Mouse (Mus musculus) embryonic facial prominence, embryonic 12.5 days (tissue): ENCODE data around the gene Cenpj. TPM values are rescaled to one million over a fixed set of nuclear protein-coding genes. Genes with fewer than 3 reads are reported as not detected.

Source experiments
- ATAC-seq: fragments of 200-750 bp; cut with Nextera tagmentation; 2 replicates; pipeline ENCODE4 v1.8.0; 2017; ENCODE audit not compliant: insufficient number of reproducible peaks, insufficient read depth, low FRiP score, low TSS enrichment
- H3K27ac ChIP-seq: fragments of 300-500 bp; sonication (generic); 2 replicates; pipeline ENCODE4 v1.5.1; 2016; ENCODE audit warnings: mild to moderate bottlenecking
- H3K27me3 ChIP-seq: fragments of 300-500 bp; sonication (generic); 2 replicates; pipeline ENCODE4 v1.6.1; 2016; ENCODE audit warnings: mild to moderate bottlenecking, moderate library complexity
- H3K36me3 ChIP-seq: fragments of 300-500 bp; sonication (generic); 2 replicates; pipeline ENCODE4 v1.6.1; 2016; ENCODE audit warnings: mild to moderate bottlenecking
- H3K4me1 ChIP-seq: fragments of 300-500 bp; sonication (generic); 2 replicates; pipeline ENCODE4 v1.6.1; 2016
- H3K4me2 ChIP-seq: fragments of 300-500 bp; sonication (generic); replicated peaks from 2 replicates; pipeline ENCODE4 v1.6.1; 2016; ENCODE audit warnings: mild to moderate bottlenecking, moderate library complexity
- H3K4me3 ChIP-seq: fragments of 300-500 bp; sonication (generic); 2 replicates; pipeline ENCODE4 v1.5.1; 2016; ENCODE audit warnings: mild to moderate bottlenecking
- H3K9ac ChIP-seq: fragments of 300-500 bp; sonication (generic); 2 replicates; pipeline ENCODE4 v1.6.1; 2016; ENCODE audit warnings: mild to moderate bottlenecking, moderate library complexity
- H3K9me3 ChIP-seq: fragments of 300-500 bp; sonication (generic); 2 replicates; pipeline ENCODE4 v1.6.1; 2016; ENCODE audit warnings: mild to moderate bottlenecking, moderate library complexity
- WGBS: fragments of 180-500 bp; shearing (Covaris S2); methylation state at CpG from one replicate; pipeline ENCODE4 v1.1.7; 2016; 5-methylcytosine and 5-hydroxymethylcytosine counted together
- polyA plus RNA-seq: library from polyadenylated mRNA; unstranded; fragments of >200 nt; fragmentation: Nextera tagmentation; extraction: Ambion mirVana; gene quantifications from 2 replicates; pipeline ENCODE4 v1.2.1, GENCODE M21; 2016

Cenpj gene
- polyA plus RNA-seq: 15.0 and 17.0 TPM in 2 replicates

DNA sequence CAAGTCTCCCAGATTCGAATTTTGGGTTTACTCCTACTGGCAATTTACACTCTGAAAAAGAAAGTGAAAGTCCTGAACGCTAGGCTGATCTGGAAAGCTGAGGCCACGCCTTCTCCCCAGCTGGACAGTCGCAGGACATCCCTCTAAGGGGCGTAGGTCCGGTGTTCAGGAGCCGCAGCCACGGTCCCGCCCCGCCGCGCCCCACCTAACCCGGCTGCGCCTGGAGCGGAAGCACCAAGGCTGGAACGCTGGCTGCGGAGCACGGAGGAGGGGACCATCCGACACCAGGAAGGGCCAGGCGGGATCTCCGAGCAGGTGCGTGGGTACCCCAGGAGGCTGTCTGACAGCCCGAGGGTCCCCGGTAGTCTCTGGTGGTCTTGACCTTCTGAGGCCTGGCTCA lies at the start of gene Cenpj, which contains the start of gene Parp4:
Gene Cenpj (minus strand): TSS at position 10 of the 400 bp plus-strand sequence.
Gene Parp4 (plus strand): TSS at position 204 of the 400 bp plus-strand sequence.
- no peaks in the 10 kb centered on the region for H3K9me3 ChIP-seq
- WGBS: under 1% methylated on average over 24 of the region's 24 CpGs
- peak within 1 kb of the TSS; percentile 57 for H3K9ac ChIP-seq
- no peaks in the 10 kb centered on the region for H3K27me3 ChIP-seq
- peak within 1 kb of the TSS; percentile 70 for H3K4me2 ChIP-seq
- peak; percentile 25; the same call in 1 of the 2 replicates for ATAC-seq
- H3K36me3 ChIP-seq: no peaks in the 10 kb centered on the region
- no peak within 1 kb of the TSS for H3K27ac ChIP-seq
- 0 out of 2 replicates have a peak, but pooled peaks cover 7% of the 10 kb centered on the region for H3K4me1 ChIP-seq
- H3K4me3 ChIP-seq: peak within 1 kb of the TSS; percentile 51

DNA sequence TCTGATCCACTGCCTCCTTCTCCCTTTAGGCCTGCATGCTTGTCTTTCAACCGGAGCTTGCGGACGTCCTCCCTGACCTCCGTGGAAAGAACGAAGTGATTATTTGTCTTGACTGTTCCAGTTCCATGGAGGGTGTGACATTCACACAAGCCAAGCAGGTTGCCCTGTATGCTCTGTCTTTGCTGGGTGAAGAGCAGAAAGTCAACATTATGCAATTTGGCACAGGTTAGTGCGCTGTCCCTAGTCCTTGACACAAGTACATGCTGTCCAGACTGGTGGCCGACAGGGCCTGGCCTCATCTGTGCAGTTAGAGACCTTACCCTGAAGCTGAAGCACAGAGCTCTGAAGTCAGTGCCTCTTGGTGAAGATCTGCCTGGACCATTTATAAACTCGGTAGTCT lies 45.2 kb upstream of the Cenpj start:
- Histone ChIP-seq H3K9ac (no peak overlapping the region), H3K4me1 (no peaks in the 10 kb centered on the region), H3K9me3 (no peaks in the 10 kb centered on the region), H3K27ac (no peak overlapping the region), H3K36me3 (no peaks in the 10 kb centered on the region), H3K27me3 (no peaks in the 10 kb centered on the region), H3K4me3 (no peak overlapping the region), H3K4me2 (no peak overlapping the region)
- no peak for ATAC-seq
- WGBS: 83% methylated on average over 8 of the region's 8 CpGs

DNA sequence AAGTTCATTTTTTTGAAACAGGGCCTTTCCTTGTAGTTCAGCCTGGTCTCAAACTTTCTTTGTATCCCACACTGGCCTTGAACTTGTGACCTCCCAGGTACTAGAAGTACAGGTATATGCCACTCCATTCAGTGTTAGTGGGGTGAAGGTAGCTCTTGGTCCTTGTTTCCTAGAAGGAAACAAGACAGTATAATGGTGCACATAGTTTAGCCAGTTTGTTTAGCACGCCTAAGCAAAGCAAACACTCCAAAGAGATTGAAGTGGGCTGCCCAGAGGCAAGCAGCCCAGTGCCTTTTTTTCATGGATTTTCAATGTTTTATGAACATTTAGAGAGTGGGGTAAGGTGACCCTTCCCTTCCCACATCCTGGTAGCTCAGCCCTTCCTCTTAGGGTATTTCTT lies 42.2 kb upstream of the Cenpj start:
- H3K27ac ChIP-seq: no peak overlapping the region
- 85% methylated on average over 1 of the region's 1 CpGs for WGBS
- H3K9me3 ChIP-seq: no peaks in the 10 kb centered on the region
- no peak overlapping the region for H3K4me2 ChIP-seq
- H3K4me3 ChIP-seq: no peak overlapping the region
- H3K9ac ChIP-seq: no peak overlapping the region
- H3K36me3 ChIP-seq: no peaks in the 10 kb centered on the region
- H3K27me3 ChIP-seq: no peaks in the 10 kb centered on the region
- no peaks in the 10 kb centered on the region for H3K4me1 ChIP-seq
- ATAC-seq: no peak

DNA sequence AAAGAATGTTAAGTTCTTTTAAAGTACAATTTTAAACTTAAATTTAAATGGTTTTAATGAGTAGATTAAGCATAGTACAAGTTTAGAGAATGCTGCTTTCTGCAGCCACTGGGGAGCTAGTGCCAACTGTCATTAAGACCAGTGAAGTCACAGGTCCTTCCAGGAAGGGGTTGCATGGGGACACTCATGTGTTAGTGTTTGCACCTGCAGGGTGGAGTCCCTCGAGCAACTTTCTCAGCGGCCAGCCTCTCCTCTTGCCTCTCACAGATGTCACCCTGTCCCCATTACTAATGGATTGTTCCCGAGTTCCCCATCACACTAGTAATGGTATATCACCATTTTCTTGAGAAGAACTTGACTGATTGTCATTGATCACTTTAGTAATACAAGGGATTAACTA lies 38.0 kb upstream of the Cenpj start:
- no peaks in the 10 kb centered on the region for H3K27me3 ChIP-seq
- H3K4me2 ChIP-seq: no peak overlapping the region
- no peaks in the 10 kb centered on the region; the same call in 1 of the 2 replicates for H3K36me3 ChIP-seq
- 88% methylated on average over 3 of the region's 3 CpGs for WGBS
- H3K4me1 ChIP-seq: no peaks in the 10 kb centered on the region
- ATAC-seq: no peak
- H3K4me3 ChIP-seq: no peak overlapping the region
- H3K9ac ChIP-seq: no peak overlapping the region
- no peaks in the 10 kb centered on the region for H3K9me3 ChIP-seq
- no peak overlapping the region for H3K27ac ChIP-seq

DNA sequence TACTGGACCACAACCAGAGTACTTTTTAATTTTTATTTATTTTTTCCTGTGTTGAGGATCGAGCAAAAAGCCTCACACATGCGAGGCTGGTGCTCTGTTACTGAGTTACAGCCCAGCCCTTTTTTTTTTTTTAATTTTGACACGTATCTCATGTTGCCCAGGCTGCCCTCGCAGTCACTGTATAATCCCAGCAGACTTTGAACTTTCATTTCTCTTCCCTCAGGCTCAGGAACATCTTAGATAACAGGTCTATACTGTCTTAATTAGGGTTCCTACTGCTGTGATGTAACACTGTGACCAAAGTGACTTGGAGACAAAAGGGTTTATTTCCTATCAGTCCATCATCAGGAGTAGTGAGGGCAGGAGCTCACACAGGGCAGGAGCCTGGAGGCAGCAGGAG lies 29.9 kb upstream of the Cenpj start:
- 81% methylated on average over 4 of the region's 4 CpGs for WGBS
- Histone ChIP-seq H3K4me3 (no peak overlapping the region), H3K36me3 (no peaks in the 10 kb centered on the region; the same call in 1 of the 2 replicates)

DNA sequence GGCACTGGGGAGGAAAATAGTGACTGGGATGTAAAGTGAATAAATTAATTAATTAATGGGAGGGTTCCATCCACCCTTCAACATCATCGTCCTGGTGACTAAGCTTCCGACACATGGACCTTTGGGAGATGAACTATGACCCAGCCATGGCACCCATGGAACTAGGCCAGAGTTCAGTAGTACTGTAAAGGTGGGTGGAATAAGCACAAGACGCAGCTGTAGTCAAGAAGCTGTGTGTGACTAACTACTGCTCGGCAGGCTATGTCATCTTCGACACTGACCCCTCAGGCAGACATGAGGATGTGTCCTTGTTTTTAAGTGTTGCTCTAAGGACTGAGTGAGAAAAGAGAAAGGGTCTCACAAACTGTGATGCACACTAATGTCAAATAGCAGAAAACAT lies 29.2 kb upstream of the Cenpj start:
- no peak for ATAC-seq
- Histone ChIP-seq H3K9me3 (no peaks in the 10 kb centered on the region), H3K27ac (no peak overlapping the region), H3K4me3 (no peak overlapping the region), H3K4me2 (no peak overlapping the region), H3K9ac (no peak overlapping the region), H3K27me3 (no peaks in the 10 kb centered on the region), H3K4me1 (no peaks in the 10 kb centered on the region), H3K36me3 (no peaks in the 10 kb centered on the region; the same call in 1 of the 2 replicates)
- WGBS: 94% methylated on average over 5 of the region's 5 CpGs

More for the DNA sequence above, 29.9 kb upstream of the Cenpj start:
- H3K27me3 ChIP-seq: no peaks in the 10 kb centered on the region
- no peak overlapping the region for H3K9ac ChIP-seq
- no peaks in the 10 kb centered on the region for H3K9me3 ChIP-seq
- no peak overlapping the region for H3K27ac ChIP-seq
- H3K4me2 ChIP-seq: no peak overlapping the region
- ATAC-seq: no peak
- H3K4me1 ChIP-seq: no peaks in the 10 kb centered on the region

DNA sequence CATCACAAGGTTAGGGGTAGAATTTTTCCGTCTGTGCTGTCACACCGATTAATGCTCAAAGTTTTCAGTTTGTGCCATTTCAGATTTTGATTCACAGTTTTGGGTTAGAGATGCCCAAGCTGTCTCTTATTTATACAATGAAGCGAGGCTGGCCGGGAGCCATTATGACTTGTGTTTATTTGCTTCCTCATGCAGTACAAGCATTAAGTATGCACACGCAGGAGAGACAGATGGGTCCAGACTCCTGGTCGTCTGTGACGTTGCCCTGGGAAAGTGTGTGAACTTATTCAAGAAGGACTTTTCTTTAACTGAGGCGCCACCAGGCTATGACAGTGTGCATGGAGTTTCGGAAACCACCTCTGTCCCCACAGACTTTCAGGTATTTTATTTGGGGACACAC lies 26.8 kb upstream of the Cenpj start:
- no peaks in the 10 kb centered on the region for H3K9me3 ChIP-seq
- H3K9ac ChIP-seq: no peak overlapping the region
- H3K4me3 ChIP-seq: no peak overlapping the region
- no peaks in the 10 kb centered on the region for H3K27me3 ChIP-seq
- H3K27ac ChIP-seq: no peak overlapping the region
- ATAC-seq: no peak
- H3K4me2 ChIP-seq: no peak overlapping the region
- no peaks in the 10 kb centered on the region for H3K4me1 ChIP-seq
- no peaks in the 10 kb centered on the region for H3K36me3 ChIP-seq
- 85% methylated on average over 9 of the region's 9 CpGs for WGBS

DNA sequence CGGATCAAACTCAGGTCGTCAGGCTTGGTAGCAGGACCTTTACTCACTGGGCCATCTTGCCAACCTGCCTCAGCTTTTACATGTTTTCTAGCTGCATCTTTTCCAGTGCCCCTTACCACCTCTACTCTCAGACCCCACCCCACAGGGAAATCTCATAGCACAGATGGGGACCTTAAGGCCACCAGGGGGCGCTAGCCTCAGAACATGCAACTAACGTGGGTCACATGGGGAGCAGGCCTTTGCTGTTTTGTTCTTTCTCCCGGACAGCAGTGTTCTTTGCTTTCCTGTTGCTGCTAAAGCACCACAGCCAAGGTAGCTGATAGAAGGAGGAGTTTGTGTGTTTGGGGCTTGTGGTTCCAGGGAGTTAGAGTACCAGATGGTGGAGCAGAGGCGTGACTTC lies 23.5 kb upstream of the Cenpj start:
- 40% methylated on average over 6 of the region's 6 CpGs for WGBS
- Histone ChIP-seq H3K9me3 (no peaks in the 10 kb centered on the region), H3K27ac (no peak overlapping the region), H3K4me2 (no peak overlapping the region), H3K27me3 (no peaks in the 10 kb centered on the region), H3K4me1 (no peaks in the 10 kb centered on the region), H3K9ac (no peak overlapping the region), H3K4me3 (no peak overlapping the region), H3K36me3 (no peaks in the 10 kb centered on the region)
- no peak for ATAC-seq

DNA sequence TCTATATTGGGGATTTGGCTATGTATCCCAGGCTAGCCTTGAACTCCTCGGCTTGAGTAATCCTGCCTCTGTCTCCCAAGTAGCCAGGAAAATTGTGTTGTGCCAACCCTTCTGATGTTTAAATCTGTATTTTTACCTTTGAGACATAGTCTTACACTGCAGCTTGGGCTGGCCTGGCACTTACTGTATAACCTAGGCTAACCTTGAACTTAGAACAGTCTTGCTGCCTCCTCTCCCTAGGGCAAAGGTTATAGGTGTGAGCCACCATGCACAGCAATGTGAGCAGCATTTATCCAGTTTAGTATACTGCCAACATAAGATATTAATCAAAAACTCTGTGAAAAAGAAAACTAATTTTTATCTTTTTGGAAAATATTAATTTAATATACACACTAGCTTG lies 19.6 kb upstream of the Cenpj start:
- Histone ChIP-seq H3K27ac (no peak overlapping the region), H3K4me2 (no peak overlapping the region), H3K4me1 (no peaks in the 10 kb centered on the region), H3K36me3 (no peaks in the 10 kb centered on the region), H3K9ac (no peak overlapping the region), H3K9me3 (no peaks in the 10 kb centered on the region), H3K27me3 (no peaks in the 10 kb centered on the region), H3K4me3 (no peak overlapping the region)
- ATAC-seq: no peak
- WGBS: 96% methylated on average over 1 of the region's 1 CpGs

DNA sequence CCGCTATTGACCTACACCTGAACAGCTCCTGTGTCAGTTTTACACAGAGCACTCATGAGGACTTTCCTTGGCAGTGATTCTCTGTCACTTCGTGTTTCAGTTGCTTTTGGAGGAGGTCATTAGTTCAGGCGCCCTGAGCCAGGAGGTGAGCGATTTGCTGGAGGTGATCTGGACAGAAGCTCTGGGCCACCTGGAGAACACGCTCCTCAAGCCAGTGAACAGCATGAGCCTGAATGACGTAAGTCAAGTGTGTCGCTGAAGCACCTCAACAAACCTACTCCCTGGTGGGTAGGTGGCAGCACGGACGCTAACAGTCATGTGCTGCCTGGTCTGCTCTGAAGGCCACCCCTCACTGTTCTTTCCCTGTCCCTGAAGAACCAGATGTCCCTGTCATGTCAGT lies 17.0 kb upstream of the Cenpj start:
- Histone ChIP-seq H3K27ac (no peak overlapping the region), H3K4me3 (no peak overlapping the region), H3K4me1 (no peaks in the 10 kb centered on the region), H3K27me3 (no peaks in the 10 kb centered on the region), H3K4me2 (no peak overlapping the region), H3K36me3 (no peaks in the 10 kb centered on the region), H3K9ac (no peak overlapping the region), H3K9me3 (no peaks in the 10 kb centered on the region)
- ATAC-seq: no peak
- WGBS: 90% methylated on average over 9 of the region's 9 CpGs

DNA sequence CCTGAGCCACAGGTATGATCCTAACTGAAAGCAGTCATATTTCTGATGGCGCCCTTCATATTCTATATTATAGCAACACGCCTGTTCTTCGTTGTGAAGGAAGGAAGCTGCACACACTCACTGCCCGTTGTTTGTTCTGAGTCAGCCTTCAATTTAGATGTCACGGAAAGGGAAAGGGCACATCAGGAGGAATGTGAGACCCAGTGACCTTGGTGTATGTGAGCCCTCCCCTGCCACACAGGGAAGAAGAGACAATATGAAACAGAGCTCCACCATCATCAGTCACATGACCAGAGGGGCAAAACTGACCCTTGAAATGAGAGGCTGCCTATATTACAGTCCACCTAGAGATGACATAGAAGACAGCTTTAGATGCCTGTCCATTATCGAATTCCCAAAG lies 7.1 kb upstream of the Cenpj start:
- no peak overlapping the region for H3K4me3 ChIP-seq
- H3K9me3 ChIP-seq: no peaks in the 10 kb centered on the region
- H3K4me2 ChIP-seq: no peak overlapping the region
- H3K9ac ChIP-seq: no peak overlapping the region
- ATAC-seq: no peak
- no peaks in the 10 kb centered on the region for H3K27me3 ChIP-seq
- 80% methylated on average over 6 of the region's 6 CpGs for WGBS
- H3K27ac ChIP-seq: no peak overlapping the region
- H3K36me3 ChIP-seq: no peaks in the 10 kb centered on the region
- H3K4me1 ChIP-seq: no peaks in the 10 kb centered on the region

DNA sequence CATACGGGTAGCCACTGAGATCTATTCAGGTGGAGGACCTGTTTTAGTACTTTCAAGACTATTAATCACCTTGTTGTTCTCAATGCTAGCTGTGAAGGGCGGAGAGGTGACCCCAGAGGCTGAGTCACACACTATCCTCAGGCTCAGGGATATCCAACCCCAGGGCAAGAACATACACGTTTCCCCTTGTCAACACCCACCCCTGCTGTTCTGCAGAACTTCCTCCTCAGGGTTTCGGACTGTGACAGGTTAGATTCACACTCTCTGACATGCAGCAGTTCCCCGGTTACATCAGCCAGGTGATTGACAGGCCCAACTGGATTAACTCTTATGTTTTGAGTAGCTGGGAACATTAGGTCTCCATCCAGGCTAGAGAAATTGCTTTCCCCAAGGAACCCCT lies 5.9 kb upstream of the Cenpj start:
- Histone ChIP-seq H3K9ac (no peak overlapping the region), H3K4me3 (no peak overlapping the region), H3K27ac (no peak overlapping the region), H3K4me2 (no peak overlapping the region), H3K36me3 (no peaks in the 10 kb centered on the region), H3K9me3 (no peaks in the 10 kb centered on the region), H3K4me1 (no peaks in the 10 kb centered on the region), H3K27me3 (no peaks in the 10 kb centered on the region)
- no peak for ATAC-seq
- WGBS: 54% methylated on average over 5 of the region's 5 CpGs

DNA sequence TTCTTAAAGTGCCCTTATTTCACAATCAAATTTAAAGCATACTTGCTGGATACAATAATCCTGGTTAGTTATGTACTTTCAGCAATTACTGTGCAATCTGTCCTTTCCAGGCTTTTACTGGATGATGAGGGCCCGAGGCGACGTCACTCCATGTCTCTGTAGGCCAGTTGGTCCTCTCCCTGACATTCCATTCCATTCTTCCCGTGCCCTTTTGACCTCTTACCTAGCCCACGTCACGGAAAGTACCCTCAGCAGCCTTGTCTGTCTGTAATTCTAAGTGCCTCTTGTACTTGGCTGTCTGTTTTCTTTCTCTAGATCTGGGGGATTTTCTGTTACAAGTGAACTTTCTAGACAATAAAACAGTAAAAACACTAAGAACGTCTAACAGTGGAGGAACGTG lies 3.8 kb upstream of the Cenpj start:
- WGBS: 49% methylated on average over 8 of the region's 8 CpGs
- Histone ChIP-seq H3K4me1 (0 out of 2 replicates have a peak, but pooled peaks cover 4% of the 10 kb centered on the region), H3K36me3 (no peaks in the 10 kb centered on the region), H3K4me3 (no peak overlapping the region), H3K4me2 (no peak overlapping the region), H3K9ac (no peak overlapping the region), H3K27ac (no peak overlapping the region), H3K9me3 (no peaks in the 10 kb centered on the region), H3K27me3 (no peaks in the 10 kb centered on the region)
- no peak for ATAC-seq
